Mouse (Mus musculus): ENCODE data around the gene Vmn1r51.
"Not testable (repeated sequence)": the region's sequence is repeated elsewhere in the genome, so short reads cannot be mapped to it uniquely, and the experiment has no call there.

Gene Vmn1r51

DNA sequence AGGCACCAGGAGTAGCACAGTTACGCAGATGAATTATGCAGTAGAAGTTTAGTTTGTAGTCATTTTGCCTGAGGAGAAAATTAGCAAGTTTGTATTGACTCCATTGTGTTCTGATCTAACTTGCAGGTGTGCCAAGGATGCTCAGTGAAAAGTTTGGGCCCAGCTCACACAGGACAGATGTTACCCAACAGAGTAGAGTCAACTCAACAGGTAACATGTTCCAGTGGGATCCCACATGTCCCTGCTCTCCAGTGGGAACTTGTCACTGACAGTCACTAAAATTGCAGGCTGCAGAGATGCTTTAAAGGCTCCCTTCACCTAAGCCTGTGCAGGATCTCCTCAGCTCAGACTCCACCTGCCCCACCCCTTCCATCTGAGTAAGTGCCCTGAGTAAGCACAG is at the start of gene Vmn1r51:
Gene Vmn1r51 (plus strand): TSS at position 301 of the 400 bp plus-strand sequence.
- not testable (repeated sequence) for DNase-seq (ENCODE audit: low spot score)

DNA sequence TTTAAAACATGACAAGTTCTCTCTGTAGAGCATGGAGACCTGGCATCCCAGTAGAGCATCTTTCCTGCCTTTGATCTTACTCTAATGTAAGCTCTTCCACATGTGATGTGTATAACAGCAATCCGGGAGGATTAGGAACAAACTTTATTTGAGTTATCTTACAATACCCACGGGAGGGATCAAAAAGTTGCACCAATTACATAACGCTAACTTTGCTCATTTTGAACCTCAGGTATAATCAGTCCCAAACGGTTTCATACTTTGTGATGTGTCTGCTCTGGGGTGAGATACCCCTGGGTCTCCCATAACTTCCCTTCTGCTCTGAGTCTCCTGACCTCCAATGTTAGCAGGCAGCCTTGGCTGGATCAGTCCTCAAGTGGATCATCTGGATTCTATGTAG is 44.0 kb upstream of the Vmn1r51 start, which contains the start of gene Vmn1r49:
Gene Vmn1r49 (minus strand): TSS at position 101 of the 400 bp plus-strand sequence.
- DNase-seq (ENCODE audit: low spot score), result no peak

DNA sequence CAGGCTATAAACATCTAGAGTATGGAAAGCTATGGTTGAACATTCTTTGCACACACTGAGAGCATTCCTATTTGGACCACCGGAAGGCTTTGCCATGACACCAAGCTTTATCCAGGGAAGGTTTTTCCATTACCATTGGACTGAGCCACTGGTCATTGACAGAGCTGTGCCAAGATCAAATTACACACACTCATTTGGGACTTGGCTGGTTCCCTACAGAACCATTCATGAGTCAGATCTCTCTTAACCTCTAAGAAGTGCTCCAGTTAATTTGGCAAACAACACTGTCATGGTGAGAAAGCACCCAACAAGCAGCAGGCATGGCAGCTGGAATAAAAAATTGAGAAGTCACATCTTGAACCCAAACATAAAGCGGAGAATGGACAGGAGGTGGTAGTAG is 21.8 kb upstream of the Vmn1r51 start:
- no peak for DNase-seq (ENCODE audit: low spot score)

DNA sequence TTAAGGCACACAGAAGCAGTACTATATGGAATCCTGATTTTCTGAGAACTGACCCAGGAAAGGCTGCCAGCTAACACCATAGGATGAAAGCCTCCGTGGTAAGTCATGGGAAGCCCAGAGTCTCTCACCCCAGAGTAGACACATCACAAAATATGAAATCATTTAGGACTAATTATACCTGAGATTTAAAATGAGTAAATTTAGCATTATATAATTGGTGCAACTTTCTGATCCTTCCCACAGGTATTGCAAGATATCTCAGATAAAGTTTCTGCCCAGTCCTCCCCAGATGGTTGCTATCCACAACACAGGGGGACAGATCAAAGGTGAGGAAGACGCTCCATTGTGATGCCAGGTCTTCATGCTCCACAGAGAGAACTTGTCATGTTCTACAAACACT is 21.3 kb upstream of the Vmn1r51 start, which contains the start of gene Vmn1r50:
Gene Vmn1r50 (plus strand): TSS at position 301 of the 400 bp plus-strand sequence.
- no peak for DNase-seq (ENCODE audit: low spot score)

DNA sequence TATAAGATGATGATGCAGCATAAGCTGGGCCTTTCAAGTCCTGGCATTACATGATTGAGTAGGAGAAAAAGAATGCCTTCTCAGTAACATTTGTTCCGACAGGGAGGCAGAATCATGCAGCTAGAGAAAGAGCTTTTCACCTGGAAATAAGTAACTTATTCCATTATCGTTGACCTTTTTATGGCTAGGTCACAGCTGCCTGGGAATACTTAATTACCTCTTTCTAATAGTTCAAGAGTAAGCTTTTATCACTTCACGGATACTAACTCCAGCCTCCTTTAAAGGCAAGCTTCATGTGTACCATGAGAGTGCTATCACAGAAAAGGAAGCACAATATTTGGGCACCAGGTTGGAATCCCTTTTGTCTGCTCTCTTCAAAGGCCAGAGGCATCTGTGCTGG is 37.7 kb downstream of the Vmn1r51 start:
- DNase-seq (ENCODE audit: low spot score), result no peak

DNA sequence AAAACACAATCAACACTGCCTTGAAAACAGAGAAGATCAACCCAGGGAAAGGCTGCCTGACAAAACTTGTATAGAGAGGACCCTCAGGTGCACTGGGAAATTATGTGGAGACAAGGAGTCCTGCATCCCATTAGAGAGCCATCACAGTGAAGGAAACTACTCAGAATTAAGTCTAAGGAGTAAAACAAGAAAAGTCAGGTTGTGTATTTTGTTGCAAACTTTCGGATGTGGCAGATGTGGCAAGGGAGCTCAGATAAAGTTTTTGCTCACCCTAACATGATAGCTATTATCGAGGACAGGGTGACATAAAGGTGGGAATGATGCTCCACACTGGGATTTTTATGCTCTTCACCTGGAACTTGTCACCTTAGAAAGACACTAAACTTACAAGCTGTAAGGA is 52.1 kb downstream of the Vmn1r51 start, which contains the start of gene Vmn1r52:
Gene Vmn1r52 (plus strand): TSS at position 301 of the 400 bp plus-strand sequence.
- DNase-seq (ENCODE audit: low spot score), result no peak
